Mouse (Mus musculus) heart, embryonic 14.5 days (tissue): ENCODE results near the gene Tssc4. TPM values are rescaled to one million over a fixed set of nuclear protein-coding genes. Genes with fewer than 3 reads are reported as not detected.

Source experiments
- ATAC-seq: fragments of 200-750 bp; cut with Nextera tagmentation; 2 replicates; pipeline ENCODE4 v1.8.0; 2017; ENCODE audit warnings: low read depth, moderate TSS enrichment; ENCODE audit not compliant: insufficient number of reproducible peaks, insufficient read depth, low FRiP score
- H3K27ac ChIP-seq, 2 experiments: fragments of 200-500 bp in 1 of 2; fragments of 300-500 bp in 1 of 2; sonication (generic) in 1 of 2; replicated peaks in 1 of 2; 2 replicates each; pipeline ENCODE4 v1.5.1; 2012 to 2014; ENCODE audit warnings: low read depth in 2 of 2, low read length in 2 of 2, control low read depth in 1 of 2, mild to moderate bottlenecking in 1 of 2, mixed read lengths in 1 of 2; ENCODE audit not compliant: control insufficient read depth in 1 of 2, insufficient read depth in 1 of 2
- H3K27me3 ChIP-seq: fragments of 300-500 bp; sonication (generic); 2 replicates; pipeline ENCODE4 v1.6.1; 2014; ENCODE audit warnings: mild to moderate bottlenecking, low read length, control low read depth; ENCODE audit not compliant: control insufficient read depth, insufficient read depth
- H3K36me3 ChIP-seq: fragments of 300-500 bp; sonication (generic); 2 replicates; pipeline ENCODE4 v1.6.1; 2014; ENCODE audit warnings: mild to moderate bottlenecking, control low read depth, low read length, mixed read lengths; ENCODE audit not compliant: control insufficient read depth, insufficient read depth
- H3K4me1 ChIP-seq, 2 experiments: fragments of 200-500 bp in 1 of 2; fragments of 300-500 bp in 1 of 2; sonication (generic) in 1 of 2; 2 replicates each; pipeline ENCODE4 v1.6.1; 2012 to 2014; ENCODE audit warnings: low read length in 2 of 2, control low read depth in 1 of 2, mixed read lengths in 1 of 2; ENCODE audit not compliant: control insufficient read depth in 2 of 2, insufficient read depth in 2 of 2
- H3K4me2 ChIP-seq: fragments of 300-500 bp; sonication (generic); 2 replicates; pipeline ENCODE4 v1.6.1; 2014; ENCODE audit warnings: mild to moderate bottlenecking, low read length
- H3K4me3 ChIP-seq, 2 experiments: fragments of 200-500 bp in 1 of 2; fragments of 300-500 bp in 1 of 2; sonication (generic) in 1 of 2; 2 replicates each; pipeline ENCODE4 v1.5.1; 2012 to 2014; ENCODE audit warnings: low read length in 2 of 2, mild to moderate bottlenecking in 2 of 2, control low read depth in 1 of 2, low read depth in 1 of 2, moderate library complexity in 1 of 2; ENCODE audit not compliant: control insufficient read depth in 1 of 2, insufficient read depth in 1 of 2
- H3K9ac ChIP-seq: fragments of 300-500 bp; sonication (generic); 2 replicates; pipeline ENCODE4 v1.6.1; 2014; ENCODE audit warnings: mild to moderate bottlenecking, low read length
- H3K9me3 ChIP-seq: fragments of 300-500 bp; sonication (generic); 2 replicates; pipeline ENCODE4 v1.6.1; 2016; ENCODE audit warnings: low read length, control low read depth; ENCODE audit not compliant: control insufficient read depth
- WGBS: fragments of 180-500 bp; shearing (Covaris S2); extraction: QIAGEN DNeasy Blood & Tissue Kit; methylation state at CpG from one replicate; pipeline ENCODE4 v1.1.7; 2014; 5-methylcytosine and 5-hydroxymethylcytosine counted together
- polyA plus RNA-seq: library from polyadenylated mRNA; unstranded; fragments of >200 nt; fragmentation: Nextera tagmentation; extraction: Ambion mirVana; gene quantifications from 2 replicates; pipeline ENCODE4 v1.2.1, GENCODE M21; 2014

Gene Tssc4
- polyA plus RNA-seq, 1 experiment from 2014 or later = 41.1 TPM

GRCm38 (mm10) chr7:143046358-143046757 lies 22.7 kb upstream of the Tssc4 start:
- Histone ChIP-seq H3K27me3 (no peaks in the 10 kb centered on the region), H3K9ac (no peak overlapping the region), H3K27ac (no peak overlapping the region), H3K9me3 (0 out of 2 replicates have a peak, but pooled peaks cover 4% of the 10 kb centered on the region), H3K4me3 (no peak overlapping the region), H3K4me2 (no peak overlapping the region), H3K36me3 (no peaks in the 10 kb centered on the region), H3K4me1 (peaks cover 28 to 35% of the 10 kb centered on the region in 2 experiments)
- WGBS = 64% methylated on average over 7 of the region's 7 CpGs
- ATAC-seq = no peak

- H3K9ac ChIP-seq = no peak overlapping the region
- no peak for ATAC-seq
- H3K36me3 ChIP-seq = 0 out of 2 replicates have a peak, but pooled peaks cover 1% of the 10 kb centered on the region
- H3K4me2 ChIP-seq = no peak overlapping the region
- 80% methylated on average over 3 of the region's 3 CpGs for WGBS
- H3K9me3 ChIP-seq = 0 out of 2 replicates have a peak, but pooled peaks cover 4% of the 10 kb centered on the region
- H3K27me3 ChIP-seq = no peaks in the 10 kb centered on the region
- H3K4me3 ChIP-seq = no peak overlapping the region
- peaks cover 17 to 26% of the 10 kb centered on the region in 2 experiments for H3K4me1 ChIP-seq
- peak overlapping the region; percentile 79 to 85 for H3K27ac ChIP-seq
Observed at GRCm38 (mm10) chr7:143049331-143049730, 19.7 kb upstream of the Tssc4 start.

- WGBS = 79% methylated on average over 3 of the region's 3 CpGs
- peak overlapping the region; percentile 79 to 85 for H3K27ac ChIP-seq
- no peak overlapping the region for H3K4me3 ChIP-seq
- no peak overlapping the region for H3K4me2 ChIP-seq
- no peak overlapping the region for H3K9ac ChIP-seq
- H3K27me3 ChIP-seq = no peaks in the 10 kb centered on the region
- H3K36me3 ChIP-seq = 0 out of 2 replicates have a peak, but pooled peaks cover 9% of the 10 kb centered on the region
- H3K4me1 ChIP-seq = peaks cover 25 to 34% of the 10 kb centered on the region in 2 experiments
- H3K9me3 ChIP-seq = no peaks in the 10 kb centered on the region
- ATAC-seq = no peak
Observed at GRCm38 (mm10) chr7:143049841-143050816, 18.9 kb upstream of the Tssc4 start.

- Histone ChIP-seq H3K27ac (peak overlapping the region in 1 of 2 experiments; percentile 99; a peak in 1 of 4 replicates), H3K9me3 (no peaks in the 10 kb centered on the region), H3K36me3 (peaks cover 17% of the 10 kb centered on the region), H3K9ac (no peak overlapping the region), H3K4me2 (no peak overlapping the region), H3K4me1 (peaks cover 37 to 46% of the 10 kb centered on the region in 2 experiments), H3K4me3 (no peak overlapping the region), H3K27me3 (no peaks in the 10 kb centered on the region)
- no peak for ATAC-seq
- WGBS = 55% methylated on average over 2 of the region's 2 CpGs
Observed at GRCm38 (mm10) chr7:143051316-143051715, 17.7 kb upstream of the Tssc4 start.

GRCm38 (mm10) chr7:143052626-143053007 lies 16.4 kb upstream of the Tssc4 start, which contains the start of gene Cd81:
Cd81 (plus strand) TSS chr7:143052739.
- H3K27ac ChIP-seq = peak within 1 kb of the TSS; percentile 87 to 99
- H3K4me3 ChIP-seq = peak within 1 kb of the TSS; percentile 67 to 100
- H3K27me3 ChIP-seq = no peaks in the 10 kb centered on the region
- H3K36me3 ChIP-seq = peaks cover 30% of the 10 kb centered on the region
- H3K4me2 ChIP-seq = peak within 1 kb of the TSS; percentile 92
- WGBS = 0% methylated on average over 37 of the region's 37 CpGs
- no peaks in the 10 kb centered on the region for H3K9me3 ChIP-seq
- peaks cover 49 to 59% of the 10 kb centered on the region in 2 experiments for H3K4me1 ChIP-seq
- peak within 1 kb of the TSS; percentile 100 for H3K9ac ChIP-seq
- peak; percentile 82 for ATAC-seq

GRCm38 (mm10) chr7:143053008-143053899 lies 15.8 kb upstream of the Tssc4 start:
- Histone ChIP-seq H3K27ac (peak overlapping the region; percentile 87 to 99), H3K9ac (peak overlapping the region; percentile 100), H3K4me3 (peak overlapping the region; percentile 67 to 100), H3K9me3 (no peaks in the 10 kb centered on the region), H3K4me1 (peaks cover 55 to 65% of the 10 kb centered on the region in 2 experiments), H3K27me3 (no peaks in the 10 kb centered on the region), H3K36me3 (peaks cover 30% of the 10 kb centered on the region), H3K4me2 (peak overlapping the region; percentile 92)
- WGBS = under 1% methylated on average over 45 of the region's 46 CpGs
- ATAC-seq = peak; percentile 19
